Mouse (Mus musculus): ENCODE measurements around the gene Olfr1046. TPM values are rescaled to one million over a fixed set of nuclear protein-coding genes. Genes with fewer than 3 reads are reported as not detected.

Olfr1046 gene
- polyA plus RNA-seq (2012; rRNA removed): not detected in 2 replicates

GRCm38 (mm10) chr2:86219214-86219613 lies at the start of gene Olfr1046:
Olfr1046 (minus strand) TSS chr2:86219314.

DNA sequence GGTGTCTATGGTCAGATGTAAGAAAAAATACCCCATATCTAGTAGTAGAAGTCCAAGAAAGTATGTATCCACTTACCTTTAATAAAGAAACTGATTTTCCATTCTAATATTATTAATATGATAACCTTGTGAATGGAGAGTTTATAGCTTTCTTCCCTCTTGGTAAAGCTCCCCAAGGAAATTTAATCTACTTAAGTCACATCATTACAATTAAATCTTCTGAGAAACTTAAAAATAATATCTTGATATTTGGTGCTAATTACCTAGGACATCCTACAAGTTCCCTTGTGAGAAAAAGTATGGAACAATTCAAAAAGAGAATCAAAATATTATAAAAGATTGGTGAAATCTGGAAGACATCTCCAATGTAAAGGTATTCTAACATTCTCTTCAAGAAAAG lies 39.1 kb upstream of the Olfr1046 start, which contains the start of gene Olfr1049:
Gene Olfr1049 (minus strand): TSS at position 101 of the 400 bp plus-strand sequence.

GRCm38 (mm10) chr2:86240189-86240588 lies 21.1 kb upstream of the Olfr1046 start, which contains the start of gene Olfr1048:
Olfr1048 (minus strand) TSS chr2:86240289.

GRCm38 (mm10) chr2:86231301-86231700 lies 12.2 kb upstream of the Olfr1046 start, which contains the start of gene Olfr1047:
Olfr1047 (minus strand) TSS chr2:86231401.

DNA sequence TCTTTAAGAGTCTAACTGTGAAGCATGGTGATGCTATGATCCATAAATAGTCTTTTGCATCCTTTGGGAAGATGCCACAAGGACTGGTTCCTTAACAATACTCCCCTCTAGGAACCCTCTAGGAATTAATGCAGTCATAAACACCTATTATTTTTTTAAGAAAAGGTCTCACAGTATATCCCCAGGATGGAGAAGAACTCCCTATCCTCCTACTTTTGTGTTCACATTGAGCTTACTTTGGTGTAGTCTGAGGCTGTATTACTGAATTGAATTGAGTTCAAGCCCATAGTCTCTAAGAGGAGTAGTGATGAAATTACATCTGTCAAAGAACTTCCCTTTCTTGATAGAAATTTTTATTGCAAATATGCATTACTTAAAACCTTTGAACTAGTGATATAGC lies 16.2 kb downstream of the Olfr1046 start, which contains the start of gene Olfr1045:
Gene Olfr1045 (minus strand): TSS at position 101 of the 400 bp plus-strand sequence.

GRCm38 (mm10) chr2:86185583-86185982 lies 33.5 kb downstream of the Olfr1046 start, which contains the start of gene Olfr52:
Olfr52 (minus strand) TSS chr2:86185683.

GRCm38 (mm10) chr2:86177720-86178119 lies 41.4 kb downstream of the Olfr1046 start, which contains the start of gene Olfr1044:
Olfr1044 (minus strand) TSS chr2:86177820.

GRCm38 (mm10) chr2:86167422-86167821 lies 51.7 kb downstream of the Olfr1046 start, which contains the start of gene Olfr1043:
Olfr1043 (minus strand) TSS chr2:86167522.

Other genes starting within 250 kb of the Olfr1046 start
- gene Olfr1029, start 245.4 kb downstream of the Olfr1046 start, polyA plus RNA-seq (2012; rRNA removed): 0.29 and 0.58 TPM in 2 replicates
- 0.03 and 0.05 TPM in 2 replicates for gene Olfr1030, start 240.0 kb downstream of the Olfr1046 start, polyA plus RNA-seq (2012; rRNA removed)
- gene Olfr1031, start 229.0 kb downstream of the Olfr1046 start, polyA plus RNA-seq (2012; rRNA removed): not detected in 2 replicates
- not detected in 2 replicates for gene Olfr1032, start 213.8 kb downstream of the Olfr1046 start, polyA plus RNA-seq (2012; rRNA removed)
- 1.4 and 1.5 TPM in 2 replicates for gene Olfr1033, start 198.7 kb downstream of the Olfr1046 start, polyA plus RNA-seq (2012; rRNA removed)
- gene Olfr1034, start 173.5 kb downstream of the Olfr1046 start, polyA plus RNA-seq (2012; rRNA removed): 0.37 and 0.41 TPM in 2 replicates
- not detected in 2 replicates for gene Olfr1036, start 145.3 kb downstream of the Olfr1046 start, polyA plus RNA-seq (2012; rRNA removed)
- not detected in 2 replicates for gene Olfr1037, start 131.9 kb downstream of the Olfr1046 start, polyA plus RNA-seq (2012; rRNA removed)
- not detected in 2 replicates for gene Olfr1039, start 83.4 kb downstream of the Olfr1046 start, polyA plus RNA-seq (2012; rRNA removed)
- gene Olfr1040, start 72.6 kb downstream of the Olfr1046 start, polyA plus RNA-seq (2012; rRNA removed): not detected in 2 replicates
- gene Olfr1042, start 57.5 kb downstream of the Olfr1046 start, polyA plus RNA-seq (2012; rRNA removed): not detected in 2 replicates
- not detected in 2 replicates for gene Olfr1043, start 51.8 kb downstream of the Olfr1046 start, polyA plus RNA-seq (2012; rRNA removed)
- not detected in 2 replicates for gene Olfr1044, start 41.5 kb downstream of the Olfr1046 start, polyA plus RNA-seq (2012; rRNA removed)
- not detected in 2 replicates for gene Olfr52, start 33.6 kb downstream of the Olfr1046 start, polyA plus RNA-seq (2012; rRNA removed)
- gene Olfr1045, start 16.3 kb downstream of the Olfr1046 start, polyA plus RNA-seq (2012; rRNA removed): not detected in 2 replicates
- gene Olfr1047, start 12.1 kb upstream of the Olfr1046 start, polyA plus RNA-seq (2012; rRNA removed): not detected in 2 replicates
- gene Olfr1048, start 21.0 kb upstream of the Olfr1046 start, polyA plus RNA-seq (2012; rRNA removed): not detected in 2 replicates
- gene Olfr1049, start 39.0 kb upstream of the Olfr1046 start, polyA plus RNA-seq (2012; rRNA removed): not detected in 2 replicates
- gene Olfr1051, start 59.8 kb upstream of the Olfr1046 start, polyA plus RNA-seq (2012; rRNA removed): not detected in 2 replicates
- not detected in 2 replicates for gene Olfr1052, start 73.1 kb upstream of the Olfr1046 start, polyA plus RNA-seq (2012; rRNA removed)
- not detected in 2 replicates for gene Olfr1053, start 96.0 kb upstream of the Olfr1046 start, polyA plus RNA-seq (2012; rRNA removed)
- not detected in 2 replicates for gene Olfr1054, start 116.1 kb upstream of the Olfr1046 start, polyA plus RNA-seq (2012; rRNA removed)
- not detected in 2 replicates for gene Olfr1055, start 131.0 kb upstream of the Olfr1046 start, polyA plus RNA-seq (2012; rRNA removed)
- not detected in 2 replicates for gene Olfr1056, start 143.2 kb upstream of the Olfr1046 start, polyA plus RNA-seq (2012; rRNA removed)
- not detected in 2 replicates for gene Olfr1057, start 159.1 kb upstream of the Olfr1046 start, polyA plus RNA-seq (2012; rRNA removed)
- gene Olfr1058, start 169.2 kb upstream of the Olfr1046 start, polyA plus RNA-seq (2012; rRNA removed): not detected in 2 replicates
- gene Olfr1061, start 194.7 kb upstream of the Olfr1046 start, polyA plus RNA-seq (2012; rRNA removed): not detected in 2 replicates
- not detected in 2 replicates for gene Olfr1062, start 207.4 kb upstream of the Olfr1046 start, polyA plus RNA-seq (2012; rRNA removed)
- not detected in 2 replicates for gene Olfr1065, start 231.3 kb upstream of the Olfr1046 start, polyA plus RNA-seq (2012; rRNA removed)
- not detected in 2 replicates for gene Olfr1066, start 237.0 kb upstream of the Olfr1046 start, polyA plus RNA-seq (2012; rRNA removed)